Mouse (Mus musculus) testis, adult 2 months (tissue): ENCODE data around the gene Abcc1. TPM values are rescaled to one million over a fixed set of nuclear protein-coding genes. Genes with fewer than 3 reads are reported as not detected.

ENCODE experiments used
- H3K27ac ChIP-seq: fragments of 200-500 bp; 2 replicates; pipeline ENCODE4 v1.5.1; 2012; ENCODE audit warnings: low read depth, low read length; ENCODE audit not compliant: control insufficient read depth, insufficient read depth
- H3K27me3 ChIP-seq: fragments of 200-500 bp; 2 replicates; pipeline ENCODE4 v1.6.1; 2012; ENCODE audit warnings: mild to moderate bottlenecking, low read length, moderate library complexity; ENCODE audit not compliant: control insufficient read depth, insufficient read depth
- H3K36me3 ChIP-seq: fragments of 200-500 bp; 2 replicates; pipeline ENCODE4 v1.6.1; 2012; ENCODE audit warnings: mild to moderate bottlenecking, low read length; ENCODE audit not compliant: control insufficient read depth, insufficient read depth
- H3K4me1 ChIP-seq: fragments of 200-500 bp; 2 replicates; pipeline ENCODE4 v1.6.1; 2012; ENCODE audit warnings: low read length; ENCODE audit not compliant: control insufficient read depth, insufficient read depth
- H3K4me3 ChIP-seq: fragments of 200-500 bp; 2 replicates; pipeline ENCODE4 v1.5.1; 2012; ENCODE audit warnings: low read depth, mild to moderate bottlenecking, low read length, moderate library complexity, mixed read lengths; ENCODE audit not compliant: control insufficient read depth
- CTCF ChIP-seq: fragments of 200-500 bp; IDR thresholded peaks from 2 replicates; pipeline ENCODE4 v1.5.1; 2012; ENCODE audit warnings: low read depth, mild to moderate bottlenecking, inconsistent platforms, low read length, moderate library complexity; ENCODE audit not compliant: control insufficient read depth, insufficient read depth, insufficient replicate concordance
- POLR2A ChIP-seq: fragments of 200-500 bp; IDR thresholded peaks from 2 replicates; pipeline ENCODE4 v1.6.1; 2012; ENCODE audit warnings: low read depth, mild to moderate bottlenecking, inconsistent platforms, low read length, moderate library complexity; ENCODE audit not compliant: control insufficient read depth
- polyA plus RNA-seq: library from polyadenylated mRNA; depleted of rRNA; stranded (reverse); fragments of >200 nt; gene quantifications from 2 replicates; pipeline ENCODE4 v1.2.3, GENCODE M21; 2012; rRNA removed

Gene Abcc1
- 22.5 and 31.1 TPM in 2 replicates for polyA plus RNA-seq

DNA sequence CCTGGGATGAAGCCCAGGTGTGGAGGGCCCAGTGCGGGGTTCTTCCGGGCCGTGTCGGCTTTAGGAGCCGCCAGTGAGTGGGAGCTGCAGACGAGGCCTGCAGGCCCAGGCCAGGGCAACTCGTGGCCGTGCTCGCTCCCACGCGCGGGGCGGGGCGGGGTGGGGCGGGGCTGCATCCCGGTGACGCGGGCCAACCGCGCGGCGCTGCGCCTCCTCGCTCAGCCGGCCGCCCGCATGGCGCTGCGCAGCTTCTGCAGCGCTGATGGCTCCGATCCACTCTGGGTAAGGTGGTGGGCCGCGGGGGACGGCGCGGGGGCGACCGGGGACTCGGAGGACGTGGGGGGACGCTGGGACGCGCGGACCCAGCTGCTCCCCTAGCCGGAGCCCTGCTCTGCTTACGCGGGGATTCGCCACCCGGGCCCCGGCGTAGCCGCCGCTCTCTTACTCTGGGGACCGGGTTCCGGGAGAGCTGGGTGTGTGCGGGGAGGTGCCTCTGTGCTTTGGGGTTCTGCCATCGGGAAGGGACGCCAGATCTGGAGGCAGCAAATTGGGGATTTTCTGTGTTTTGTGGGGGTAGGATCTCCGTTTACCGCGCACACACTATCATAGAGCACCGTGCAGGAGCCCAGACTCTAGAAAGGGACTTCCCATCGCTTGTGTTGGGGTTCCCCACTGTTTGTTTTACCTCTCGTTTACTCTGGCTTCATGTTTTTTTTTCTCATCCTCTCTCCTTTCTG lies at the start of gene Abcc1:
Gene Abcc1 (plus strand): TSS at position 197 of the 737 bp plus-strand sequence.
- Histone ChIP-seq H3K27me3 (no peaks in the 10 kb centered on the region), H3K36me3 (no peaks in the 10 kb centered on the region), H3K27ac (peak within 1 kb of the TSS; percentile 88), H3K4me3 (peak within 1 kb of the TSS; percentile 90), H3K4me1 (peaks cover 12% of the 10 kb centered on the region)
- TF ChIP-seq POLR2A (peak; percentile 62), CTCF (no peak)

DNA sequence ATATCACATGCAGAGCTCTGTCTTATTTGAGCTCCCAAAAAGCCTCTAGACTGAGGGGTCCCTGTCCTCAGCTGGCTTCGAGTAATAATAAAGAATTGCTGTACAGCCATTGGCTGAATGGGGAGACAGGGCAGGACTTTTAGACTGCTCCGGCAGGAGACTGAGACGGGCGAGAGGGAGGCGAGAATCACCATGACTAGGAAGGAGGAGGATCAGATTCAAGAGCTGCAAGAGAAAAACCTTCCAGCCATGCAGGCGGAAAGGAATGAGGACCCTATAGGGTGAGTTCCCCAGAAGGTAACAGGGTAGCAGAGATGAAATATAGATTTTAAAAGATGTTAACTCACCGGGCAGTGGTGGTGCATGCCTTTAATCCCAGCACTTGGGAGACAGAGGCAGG lies 48.4 kb upstream of the Abcc1 start:
- TF ChIP-seq POLR2A (no peak), CTCF (no peak)
- peaks cover 1% of the 10 kb centered on the region for H3K36me3 ChIP-seq

GRCm38 (mm10) chr16:14316884-14317876 lies 44.2 kb upstream of the Abcc1 start, which contains the start of gene Fopnl:
Fopnl (minus strand) TSS chr16:14317405.
- TF ChIP-seq CTCF (peak; percentile 12; the same call in 1 of the 2 replicates), POLR2A (peak; percentile 96)
- Histone ChIP-seq H3K27ac (peak within 1 kb of the TSS; percentile 98), H3K27me3 (no peaks in the 10 kb centered on the region), H3K36me3 (no peaks in the 10 kb centered on the region; the same call in none of the 2 replicates), H3K4me1 (no peaks in the 10 kb centered on the region; the same call in 1 of the 2 replicates), H3K4me3 (peak within 1 kb of the TSS; percentile 83)

More for the DNA sequence above, 48.4 kb upstream of the Abcc1 start:
- Histone ChIP-seq H3K4me1 (no peaks in the 10 kb centered on the region; the same call in 1 of the 2 replicates), H3K4me3 (no peak overlapping the region), H3K27me3 (no peaks in the 10 kb centered on the region), H3K27ac (no peak overlapping the region)

GRCm38 (mm10) chr16:14319681-14320080 lies 41.7 kb upstream of the Abcc1 start:
- H3K4me3 ChIP-seq, result no peak overlapping the region
- no peak overlapping the region for H3K27ac ChIP-seq
- no peaks in the 10 kb centered on the region for H3K27me3 ChIP-seq
- no peaks in the 10 kb centered on the region for H3K36me3 ChIP-seq
- TF ChIP-seq POLR2A, result no peak
- H3K4me1 ChIP-seq, result no peaks in the 10 kb centered on the region; the same call in 1 of the 2 replicates

- TF ChIP-seq CTCF (no peak), POLR2A (no peak)
- Histone ChIP-seq H3K27me3 (no peaks in the 10 kb centered on the region), H3K36me3 (no peaks in the 10 kb centered on the region), H3K4me1 (no peaks in the 10 kb centered on the region; the same call in 1 of the 2 replicates), H3K27ac (no peak overlapping the region), H3K4me3 (no peak overlapping the region)
These were observed 40.9 kb upstream of the Abcc1 start for GRCm38 (mm10) chr16:14320494-14320893.

DNA sequence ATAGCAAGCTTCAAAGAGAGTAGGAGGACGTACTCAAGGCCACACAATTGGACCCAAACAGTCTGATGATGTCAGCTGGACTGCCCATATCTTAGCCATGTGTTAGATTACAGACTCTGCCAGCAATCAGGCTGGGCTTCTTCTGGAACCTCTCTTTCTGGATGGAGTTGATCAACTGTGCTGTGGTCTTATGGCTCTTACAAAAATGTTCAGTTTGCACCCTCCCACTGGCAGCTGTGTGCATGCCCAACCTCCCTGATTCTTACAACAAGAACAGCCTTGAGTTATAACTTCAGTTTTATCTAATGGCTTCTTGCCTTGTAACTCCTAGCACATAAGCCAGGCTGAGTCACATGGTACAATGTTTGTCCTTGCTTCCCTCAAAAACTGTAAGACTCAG lies 33.2 kb upstream of the Abcc1 start:
- no peaks in the 10 kb centered on the region for H3K27me3 ChIP-seq
- H3K36me3 ChIP-seq, result no peaks in the 10 kb centered on the region
- H3K4me1 ChIP-seq, result no peaks in the 10 kb centered on the region; the same call in 1 of the 2 replicates
- no peak overlapping the region for H3K4me3 ChIP-seq
- peak overlapping the region; percentile 53; the same call in 1 of the 2 replicates for H3K27ac ChIP-seq
- TF ChIP-seq POLR2A, result no peak
- TF ChIP-seq CTCF, result no peak

DNA sequence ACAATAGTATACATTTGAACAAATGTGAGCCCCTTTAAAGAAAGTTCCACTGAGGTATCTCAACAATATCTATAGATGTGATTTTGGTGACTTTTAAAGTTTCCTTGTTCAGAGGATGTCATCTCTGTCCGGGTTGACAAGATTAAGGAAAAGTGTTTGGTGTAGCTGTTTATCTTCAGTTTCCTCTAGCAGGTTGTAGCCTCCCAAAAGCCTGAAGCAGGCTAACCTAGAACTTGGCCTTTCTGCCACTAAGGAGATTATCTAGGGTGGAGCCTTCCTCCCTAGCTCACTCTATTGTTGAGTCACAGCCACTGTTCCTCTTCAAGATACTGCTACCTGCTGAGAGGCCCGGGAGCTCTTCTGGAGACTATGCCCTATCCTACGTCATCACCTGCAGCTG lies 16.4 kb upstream of the Abcc1 start:
- H3K27me3 ChIP-seq, result no peaks in the 10 kb centered on the region
- TF ChIP-seq CTCF, result no peak
- no peak for TF ChIP-seq POLR2A
- no peak overlapping the region for H3K4me3 ChIP-seq
- H3K4me1 ChIP-seq, result no peaks in the 10 kb centered on the region
- no peak overlapping the region for H3K27ac ChIP-seq
- no peaks in the 10 kb centered on the region for H3K36me3 ChIP-seq
